Mouse (Mus musculus): ENCODE results near the gene Lrrc75a.

The Lrrc75a gene

GRCm38 (mm10) chr11:62645337-62645675 is 3.0 kb downstream of the Lrrc75a start:
- no peak for DNase-seq (ENCODE audit: low read depth)

GRCm38 (mm10) chr11:62644602-62645336 is 3.6 kb downstream of the Lrrc75a start:
- no peak for DNase-seq (ENCODE audit: low read depth)

GRCm38 (mm10) chr11:62643681-62644363 is 4.5 kb downstream of the Lrrc75a start:
- no peak for DNase-seq (ENCODE audit: low read depth)

GRCm38 (mm10) chr11:62643011-62643631 is 5.2 kb downstream of the Lrrc75a start:
- no peak for DNase-seq (ENCODE audit: low read depth)

GRCm38 (mm10) chr11:62642023-62642844 is 6.1 kb downstream of the Lrrc75a start:
- no peak for DNase-seq (ENCODE audit: low read depth)

- no peak for DNase-seq (ENCODE audit: low read depth)
Observed at GRCm38 (mm10) chr11:62640378-62640777, 7.9 kb downstream of the Lrrc75a start.

- no peak for DNase-seq (ENCODE audit: low read depth)
Observed at GRCm38 (mm10) chr11:62638402-62638801, 9.9 kb downstream of the Lrrc75a start.

- DNase-seq (ENCODE audit: low read depth) = no peak
Observed at GRCm38 (mm10) chr11:62637806-62638205, 10.5 kb downstream of the Lrrc75a start.

GRCm38 (mm10) chr11:62637401-62637800 is 10.9 kb downstream of the Lrrc75a start:
- no peak for DNase-seq (ENCODE audit: low read depth)

GRCm38 (mm10) chr11:62636840-62637221 is 11.5 kb downstream of the Lrrc75a start:
- no peak for DNase-seq (ENCODE audit: low read depth)

- DNase-seq (ENCODE audit: low read depth) = no peak
Observed at GRCm38 (mm10) chr11:62636105-62636839, 12.1 kb downstream of the Lrrc75a start.

GRCm38 (mm10) chr11:62635406-62635805 is 12.9 kb downstream of the Lrrc75a start:
- no peak for DNase-seq (ENCODE audit: low read depth)

- no peak for DNase-seq (ENCODE audit: low read depth)
Observed at GRCm38 (mm10) chr11:62631138-62631537, 17.2 kb downstream of the Lrrc75a start.

GRCm38 (mm10) chr11:62630225-62630821 is 18.0 kb downstream of the Lrrc75a start:
- DNase-seq (ENCODE audit: low read depth) = no peak

GRCm38 (mm10) chr11:62629352-62630224 is 18.7 kb downstream of the Lrrc75a start:
- DNase-seq (ENCODE audit: low read depth) = peak; percentile 41

- DNase-seq (ENCODE audit: low read depth) = no peak
Observed at GRCm38 (mm10) chr11:62624341-62625291, 23.7 kb downstream of the Lrrc75a start.

- no peak for DNase-seq (ENCODE audit: low read depth)
Observed at GRCm38 (mm10) chr11:62622850-62623249, 25.5 kb downstream of the Lrrc75a start.

- no peak for DNase-seq (ENCODE audit: low read depth)
Observed at GRCm38 (mm10) chr11:62621586-62622283, 26.6 kb downstream of the Lrrc75a start.

All from naive thymus-derived CD4-positive, alpha-beta T cell, adult 2 months (primary cell).